Mouse (Mus musculus) heart, embryonic 11.5 days (tissue): ENCODE results near the gene Gm28051. TPM values are rescaled to one million over a fixed set of nuclear protein-coding genes. Genes with fewer than 3 reads are reported as not detected.

Source experiments
- ATAC-seq: fragments of 200-750 bp; cut with Nextera tagmentation; replicated peaks from 2 replicates; pipeline ENCODE4 v1.8.0; 2017; ENCODE audit warnings: moderate library complexity; ENCODE audit not compliant: insufficient number of reproducible peaks, low FRiP score, low TSS enrichment
- H3K27ac ChIP-seq: fragments of 300-500 bp; sonication (generic); 2 replicates; pipeline ENCODE4 v1.5.1; 2014; ENCODE audit warnings: mild to moderate bottlenecking, low read depth, low read length
- H3K27me3 ChIP-seq: fragments of 300-500 bp; sonication (generic); 2 replicates; pipeline ENCODE4 v1.6.1; 2014; ENCODE audit warnings: mild to moderate bottlenecking, low read length, mixed read lengths; ENCODE audit not compliant: control insufficient read depth, insufficient read depth
- H3K36me3 ChIP-seq: fragments of 300-500 bp; sonication (generic); 2 replicates; pipeline ENCODE4 v1.6.1; 2014; ENCODE audit warnings: mild to moderate bottlenecking, low read length, moderate library complexity, mixed read lengths; ENCODE audit not compliant: control insufficient read depth, insufficient read depth
- H3K4me1 ChIP-seq: fragments of 300-500 bp; sonication (generic); 2 replicates; pipeline ENCODE4 v1.6.1; 2014; ENCODE audit warnings: low read length; ENCODE audit not compliant: control insufficient read depth, insufficient read depth
- H3K4me2 ChIP-seq: fragments of 300-500 bp; sonication (generic); 2 replicates; pipeline ENCODE4 v1.6.1; 2014; ENCODE audit warnings: mild to moderate bottlenecking, moderate library complexity
- H3K4me3 ChIP-seq: fragments of 300-500 bp; sonication (generic); 2 replicates; pipeline ENCODE4 v1.5.1; 2014; ENCODE audit warnings: low read depth, low read length
- H3K9ac ChIP-seq: fragments of 300-500 bp; sonication (generic); 2 replicates; pipeline ENCODE4 v1.6.1; 2014; ENCODE audit warnings: mild to moderate bottlenecking, low read depth, low read length, moderate library complexity
- H3K9me3 ChIP-seq: fragments of 300-500 bp; sonication (generic); replicated peaks from 2 replicates; pipeline ENCODE4 v1.6.1; 2016; ENCODE audit warnings: low read length; ENCODE audit not compliant: control insufficient read depth
- WGBS: fragments of 180-500 bp; shearing (Covaris S2); extraction: QIAGEN DNeasy Blood & Tissue Kit; methylation state at CpG from one replicate; pipeline ENCODE4 v1.1.7; 2014; ENCODE audit not compliant: insufficient replicate concordance; 5-methylcytosine and 5-hydroxymethylcytosine counted together
- polyA plus RNA-seq: library from polyadenylated mRNA; unstranded; fragments of >200 nt; fragmentation: Nextera tagmentation; extraction: Ambion mirVana; gene quantifications from 2 replicates; pipeline ENCODE4 v1.2.1, GENCODE M21; 2014

Gm28051 gene
- polyA plus RNA-seq, 1 experiment from 2014 or later: not detected

- H3K4me1 ChIP-seq: no peaks in the 10 kb centered on the region
- no peak overlapping the region for H3K4me3 ChIP-seq
- ATAC-seq: no peak
- WGBS: 93% methylated on average over 14 of the region's 14 CpGs
- peaks cover 28% of the 10 kb centered on the region for H3K36me3 ChIP-seq
- no peak overlapping the region for H3K27ac ChIP-seq
- no peak overlapping the region for H3K4me2 ChIP-seq
- no peaks in the 10 kb centered on the region for H3K27me3 ChIP-seq
- H3K9me3 ChIP-seq: no peaks in the 10 kb centered on the region
- H3K9ac ChIP-seq: no peak overlapping the region
These were observed 18.5 kb upstream of the Gm28051 start for GRCm38 (mm10) chr12:102776035-102776434.

- ATAC-seq: no peak
- Histone ChIP-seq H3K9ac (no peak overlapping the region), H3K4me1 (no peaks in the 10 kb centered on the region), H3K27ac (no peak overlapping the region), H3K4me2 (no peak overlapping the region), H3K4me3 (no peak overlapping the region), H3K9me3 (no peaks in the 10 kb centered on the region), H3K27me3 (no peaks in the 10 kb centered on the region), H3K36me3 (peaks cover 47% of the 10 kb centered on the region)
- WGBS: 95% methylated on average over 5 of the region's 5 CpGs
These were observed 15.1 kb upstream of the Gm28051 start for GRCm38 (mm10) chr12:102772676-102773075.

GRCm38 (mm10) chr12:102771601-102772000 lies 14.0 kb upstream of the Gm28051 start:
- Histone ChIP-seq H3K27ac (no peak overlapping the region), H3K9me3 (no peaks in the 10 kb centered on the region), H3K9ac (no peak overlapping the region), H3K4me2 (no peak overlapping the region), H3K4me3 (no peak overlapping the region), H3K27me3 (no peaks in the 10 kb centered on the region), H3K36me3 (peaks cover 49% of the 10 kb centered on the region), H3K4me1 (no peaks in the 10 kb centered on the region)
- ATAC-seq: no peak
- 96% methylated on average over 8 of the region's 8 CpGs for WGBS

- WGBS: 92% methylated on average over 4 of the region's 4 CpGs
- peaks cover 37% of the 10 kb centered on the region for H3K36me3 ChIP-seq
- no peak for ATAC-seq
These were observed 11.4 kb upstream of the Gm28051 start for GRCm38 (mm10) chr12:102769000-102769399.

GRCm38 (mm10) chr12:102763696-102764095 lies 6.1 kb upstream of the Gm28051 start:
- Histone ChIP-seq H3K27ac (no peak overlapping the region), H3K27me3 (no peaks in the 10 kb centered on the region), H3K4me1 (peaks cover 13% of the 10 kb centered on the region), H3K4me2 (no peak overlapping the region), H3K9me3 (no peaks in the 10 kb centered on the region), H3K36me3 (peaks cover 10% of the 10 kb centered on the region; the same call in 1 of the 2 replicates), H3K9ac (no peak overlapping the region), H3K4me3 (no peak overlapping the region)
- ATAC-seq: no peak

More at GRCm38 (mm10) chr12:102769000-102769399, 11.4 kb upstream of the Gm28051 start:
- Histone ChIP-seq H3K4me1 (no peaks in the 10 kb centered on the region), H3K9ac (no peak overlapping the region), H3K27ac (no peak overlapping the region), H3K9me3 (no peaks in the 10 kb centered on the region), H3K4me2 (no peak overlapping the region), H3K27me3 (no peaks in the 10 kb centered on the region), H3K4me3 (no peak overlapping the region)

- H3K9me3 ChIP-seq: no peaks in the 10 kb centered on the region
- H3K4me1 ChIP-seq: peaks cover 14% of the 10 kb centered on the region
- H3K27me3 ChIP-seq: no peaks in the 10 kb centered on the region
- H3K27ac ChIP-seq: no peak overlapping the region
- no peak overlapping the region for H3K4me3 ChIP-seq
- H3K9ac ChIP-seq: no peak overlapping the region
- peaks cover 6% of the 10 kb centered on the region; the same call in 1 of the 2 replicates for H3K36me3 ChIP-seq
- no peak for ATAC-seq
- WGBS: 84% methylated on average over 3 of the region's 3 CpGs
- H3K4me2 ChIP-seq: no peak overlapping the region
These were observed 4.1 kb upstream of the Gm28051 start for GRCm38 (mm10) chr12:102761668-102762067.

GRCm38 (mm10) chr12:102758936-102759335 lies 1.4 kb upstream of the Gm28051 start:
- Histone ChIP-seq H3K4me2 (peak overlapping the region; percentile 87), H3K27ac (no peak overlapping the region), H3K36me3 (0 out of 2 replicates have a peak, but pooled peaks cover 3% of the 10 kb centered on the region), H3K4me3 (peak overlapping the region; percentile 73), H3K4me1 (peaks cover 20% of the 10 kb centered on the region), H3K9me3 (no peaks in the 10 kb centered on the region), H3K27me3 (no peaks in the 10 kb centered on the region), H3K9ac (peak overlapping the region; percentile 77)
- no peak for ATAC-seq
- WGBS: 3% methylated on average over 5 of the region's 5 CpGs

- H3K27ac ChIP-seq: peak within 1 kb of the TSS; percentile 91
- H3K36me3 ChIP-seq: no peaks in the 10 kb centered on the region
- WGBS: 1% methylated on average over 10 of the region's 10 CpGs
- no peaks in the 10 kb centered on the region for H3K27me3 ChIP-seq
- H3K4me1 ChIP-seq: peaks cover 20% of the 10 kb centered on the region
- peak within 1 kb of the TSS; percentile 78 for H3K9ac ChIP-seq
- H3K9me3 ChIP-seq: no peaks in the 10 kb centered on the region
- peak within 1 kb of the TSS; percentile 87 for H3K4me2 ChIP-seq
- H3K4me3 ChIP-seq: peak within 1 kb of the TSS; percentile 73
- no peak for ATAC-seq
These were observed 815 bp upstream of the Gm28051 start, which contains the start of gene Gm20604 for GRCm38 (mm10) chr12:102758403-102758756. Gene Gm20604, minus strand, starts transcription at chr12:102758672.

- WGBS: under 1% methylated on average over 46 of the region's 46 CpGs
- H3K27ac ChIP-seq: peak overlapping the region; percentile 91
- peak overlapping the region; percentile 73 for H3K4me3 ChIP-seq
- H3K4me1 ChIP-seq: peaks cover 20% of the 10 kb centered on the region
- no peaks in the 10 kb centered on the region for H3K27me3 ChIP-seq
- H3K9ac ChIP-seq: peak overlapping the region; percentile 78
- H3K36me3 ChIP-seq: no peaks in the 10 kb centered on the region
- peak; percentile 85 for ATAC-seq
- peak overlapping the region; percentile 79 for H3K4me2 ChIP-seq
- H3K9me3 ChIP-seq: no peaks in the 10 kb centered on the region
These were observed 393 bp downstream of the Gm28051 start for GRCm38 (mm10) chr12:102757055-102757688.
